Mouse (Mus musculus) stomach, postnatal 0 days (tissue): Measurements from ENCODE around the gene Sema3b.
A peak's percentile ranks its signal among the peaks of the same experiment; 100 is the strongest.

ENCODE experiments used
- CTCF ChIP-seq: IDR thresholded peaks from 2 replicates; pipeline ENCODE4 v1.5.1; 2016; ENCODE audit warnings: antibody characterized with exemption, low read depth, mild to moderate bottlenecking, moderate library complexity
- EP300 ChIP-seq: optimal IDR thresholded peaks from 2 replicates; pipeline ENCODE3; 2016; ENCODE audit warnings: antibody characterized with exemption

DNA sequence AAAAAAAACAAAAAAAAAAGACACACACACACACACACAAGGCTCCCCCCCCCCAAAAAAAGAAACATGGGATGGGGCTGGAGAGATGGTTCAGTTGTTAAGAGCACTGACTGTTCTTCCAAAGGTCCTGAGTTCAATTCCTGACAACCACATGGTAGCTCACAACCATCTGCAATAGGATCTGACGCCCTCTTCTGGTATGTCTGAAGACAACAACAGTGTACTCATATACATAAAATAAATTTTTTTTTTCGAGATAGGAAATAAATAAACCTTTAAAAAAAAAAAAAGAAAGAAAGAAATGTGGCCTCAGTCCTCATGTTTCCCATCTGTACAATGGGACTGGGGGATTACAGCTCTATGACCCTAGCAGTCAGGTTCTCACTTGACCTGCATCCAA, 8.4 kb upstream of the Sema3b start:
- TF ChIP-seq CTCF (peak; percentile 42), EP300 (no peak)
